Mouse (Mus musculus) midbrain, embryonic 11.5 days (tissue): Measurements from ENCODE around the gene Naa38. TPM values are rescaled to one million over a fixed set of nuclear protein-coding genes. Genes with fewer than 3 reads are reported as not detected.
"Not testable (repeated sequence)": the region's sequence is repeated elsewhere in the genome, so short reads cannot be mapped to it uniquely, and the experiment has no call there.

Source experiments
- ATAC-seq: fragments of 200-750 bp; cut with Nextera tagmentation; 2 replicates; pipeline ENCODE4 v1.8.0; 2017; ENCODE audit warnings: moderate TSS enrichment, moderate library complexity; ENCODE audit not compliant: low FRiP score
- DNase-seq: peaks from one replicate; pipeline ENCODE4 v3.0.0; 2015; ENCODE audit warnings: low spot score; ENCODE audit errors: missing footprints
- H3K27ac ChIP-seq: fragments of 300-500 bp; sonication (generic); 2 replicates; pipeline ENCODE4 v1.5.1; 2014; ENCODE audit warnings: low read depth, low read length
- H3K27me3 ChIP-seq: fragments of 300-500 bp; sonication (generic); 2 replicates; pipeline ENCODE4 v1.6.1; 2014; ENCODE audit warnings: mild to moderate bottlenecking, low read length, moderate library complexity, mixed read lengths; ENCODE audit not compliant: control insufficient read depth, insufficient read depth
- H3K36me3 ChIP-seq: fragments of 300-500 bp; sonication (generic); 2 replicates; pipeline ENCODE4 v1.6.1; 2014; ENCODE audit warnings: mild to moderate bottlenecking, low read length, moderate library complexity, mixed read lengths; ENCODE audit not compliant: control insufficient read depth, insufficient read depth
- H3K4me1 ChIP-seq: fragments of 300-500 bp; sonication (generic); 2 replicates; pipeline ENCODE4 v1.6.1; 2014; ENCODE audit warnings: low read length; ENCODE audit not compliant: control insufficient read depth, insufficient read depth
- H3K4me2 ChIP-seq: fragments of 300-500 bp; sonication (generic); 2 replicates; pipeline ENCODE4 v1.6.1; 2014; ENCODE audit warnings: mild to moderate bottlenecking, moderate library complexity
- H3K4me3 ChIP-seq: fragments of 300-500 bp; sonication (generic); 2 replicates; pipeline ENCODE4 v1.5.1; 2014; ENCODE audit warnings: low read depth, low read length
- H3K9ac ChIP-seq: fragments of 300-500 bp; sonication (generic); 2 replicates; pipeline ENCODE4 v1.6.1; 2014; ENCODE audit warnings: low read length
- H3K9me3 ChIP-seq: fragments of 300-500 bp; sonication (generic); 2 replicates; pipeline ENCODE4 v1.6.1; 2016; ENCODE audit warnings: low read length; ENCODE audit not compliant: control insufficient read depth
- WGBS: fragments of 180-500 bp; shearing (Covaris S2); extraction: QIAGEN DNeasy Blood & Tissue Kit; methylation state at CpG from one replicate; pipeline ENCODE4 v1.1.7; 2014; 5-methylcytosine and 5-hydroxymethylcytosine counted together
- polyA plus RNA-seq: library from polyadenylated mRNA; unstranded; fragments of >200 nt; fragmentation: Nextera tagmentation; extraction: Ambion mirVana; gene quantifications from 2 replicates; pipeline ENCODE4 v1.2.1, GENCODE M21; 2014

Naa38 gene
- polyA plus RNA-seq, 1 experiment from 2014 or later = 130 TPM

GRCm38 (mm10) chr11:69384979-69385378, 10.3 kb upstream of the Naa38 start:
- H3K27me3 ChIP-seq = no peaks in the 10 kb centered on the region
- H3K27ac ChIP-seq = no peak overlapping the region
- 81% methylated on average over 6 of the region's 6 CpGs for WGBS
- no peaks in the 10 kb centered on the region for H3K9me3 ChIP-seq
- DNase-seq (no peak), ATAC-seq (no peak)
- H3K4me1 ChIP-seq = no peaks in the 10 kb centered on the region
- H3K4me3 ChIP-seq = no peak overlapping the region
- H3K36me3 ChIP-seq = no peaks in the 10 kb centered on the region
- no peak overlapping the region for H3K4me2 ChIP-seq
- H3K9ac ChIP-seq = no peak overlapping the region

DNA sequence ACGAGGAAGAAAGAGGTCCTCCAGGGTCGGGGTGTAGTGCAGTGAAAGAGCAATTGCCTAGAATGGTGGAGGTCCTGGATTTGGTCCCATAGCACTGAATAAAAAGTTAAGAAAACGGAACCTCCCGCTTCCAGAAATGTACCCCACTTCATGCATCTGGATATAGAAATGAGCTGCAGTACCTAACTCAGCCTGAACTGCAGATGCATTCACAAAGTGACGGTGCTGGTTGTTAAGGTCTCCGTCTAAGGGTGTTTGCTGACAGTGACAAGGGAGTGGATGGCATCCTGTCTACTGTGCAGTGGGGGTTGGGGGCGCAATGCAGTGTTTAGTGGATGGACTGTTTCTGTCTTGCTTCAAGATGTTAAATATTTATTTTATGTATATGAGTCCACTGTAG, 8.5 kb upstream of the Naa38 start:
- Histone ChIP-seq H3K4me1 (no peaks in the 10 kb centered on the region; the same call in 1 of the 2 replicates), H3K4me2 (no peak overlapping the region), H3K27ac (no peak overlapping the region), H3K27me3 (no peaks in the 10 kb centered on the region), H3K9ac (no peak overlapping the region), H3K4me3 (no peak overlapping the region), H3K9me3 (no peaks in the 10 kb centered on the region), H3K36me3 (no peaks in the 10 kb centered on the region)
- WGBS = 84% methylated on average over 7 of the region's 7 CpGs
- DNase-seq = no peak
- ATAC-seq = no peak

DNA sequence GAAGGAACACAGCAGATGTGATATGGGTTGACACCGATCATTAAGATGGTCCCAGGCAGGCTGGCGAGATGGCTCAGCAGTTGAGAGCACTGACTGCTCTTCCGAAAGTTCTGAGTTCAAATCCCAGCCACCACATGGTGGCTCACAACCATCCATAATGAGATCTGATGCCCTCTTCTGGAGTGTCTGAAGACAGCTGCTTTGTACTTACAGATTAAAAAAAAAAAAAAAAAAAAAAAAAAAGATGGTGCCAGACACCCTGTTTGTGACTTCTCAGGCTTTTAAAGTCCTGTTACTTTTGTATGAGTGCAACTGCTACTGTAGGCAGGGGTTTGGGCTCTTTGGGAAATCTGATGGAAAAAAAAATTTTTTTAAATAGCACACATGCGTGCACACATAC, 6.6 kb upstream of the Naa38 start:
- WGBS = 95% methylated on average over 4 of the region's 4 CpGs
- no peaks in the 10 kb centered on the region for H3K36me3 ChIP-seq
- H3K4me2 ChIP-seq = no peak overlapping the region
- no peak overlapping the region for H3K9ac ChIP-seq
- H3K27me3 ChIP-seq = no peaks in the 10 kb centered on the region
- no peak for DNase-seq
- H3K4me3 ChIP-seq = no peak overlapping the region
- H3K4me1 ChIP-seq = no peaks in the 10 kb centered on the region; the same call in 1 of the 2 replicates
- H3K27ac ChIP-seq = no peak overlapping the region
- ATAC-seq = no peak
- H3K9me3 ChIP-seq = no peaks in the 10 kb centered on the region

- no peak for DNase-seq
- WGBS = 66% methylated on average over 14 of the region's 14 CpGs
- Histone ChIP-seq H3K9ac (no peak overlapping the region), H3K4me3 (no peak overlapping the region), H3K27ac (no peak overlapping the region), H3K36me3 (no peaks in the 10 kb centered on the region), H3K9me3 (no peaks in the 10 kb centered on the region), H3K4me1 (peaks cover 4% of the 10 kb centered on the region), H3K4me2 (no peak overlapping the region), H3K27me3 (no peaks in the 10 kb centered on the region)
- 0 out of 2 replicates have a peak, but pooled peaks have one; percentile 33 for ATAC-seq
Observed at GRCm38 (mm10) chr11:69389531-69390399, 5.5 kb upstream of the Naa38 start.

GRCm38 (mm10) chr11:69390400-69391034, 4.8 kb upstream of the Naa38 start:
- no peak overlapping the region for H3K4me3 ChIP-seq
- H3K4me1 ChIP-seq = peaks cover 4% of the 10 kb centered on the region
- H3K27ac ChIP-seq = no peak overlapping the region
- 58% methylated on average over 10 of the region's 10 CpGs for WGBS
- H3K4me2 ChIP-seq = no peak overlapping the region
- ATAC-seq (peak; percentile 47; the same call in 1 of the 2 replicates), DNase-seq (peak; percentile 93)
- no peaks in the 10 kb centered on the region for H3K36me3 ChIP-seq
- no peaks in the 10 kb centered on the region for H3K9me3 ChIP-seq
- H3K27me3 ChIP-seq = no peaks in the 10 kb centered on the region
- H3K9ac ChIP-seq = no peak overlapping the region

GRCm38 (mm10) chr11:69394591-69395167, 608 bp upstream of the Naa38 start:
- H3K4me3 ChIP-seq = peak overlapping the region; percentile 51
- peak; percentile 92 for DNase-seq
- H3K27me3 ChIP-seq, H3K9me3 ChIP-seq, H3K36me3 ChIP-seq, H3K27ac ChIP-seq, ATAC-seq: not testable (repeated sequence)
- H3K4me2 ChIP-seq = peak overlapping the region; percentile 57
- H3K4me1 ChIP-seq = peaks cover 36% of the 10 kb centered on the region
- 2% methylated on average over 31 of the region's 31 CpGs for WGBS
- H3K9ac ChIP-seq = peak overlapping the region; percentile 75

- peak; percentile 87 for ATAC-seq
- H3K9me3 ChIP-seq = no peaks in the 10 kb centered on the region
- H3K36me3 ChIP-seq = peaks cover 13% of the 10 kb centered on the region
Observed at GRCm38 (mm10) chr11:69395634-69396373, 517 bp downstream of the Naa38 start.

GRCm38 (mm10) chr11:69396772-69397171, 1.5 kb downstream of the Naa38 start:
- Histone ChIP-seq H3K4me3 (peak overlapping the region; percentile 51), H3K27me3 (peaks cover 13% of the 10 kb centered on the region), H3K4me2 (peak overlapping the region; percentile 82), H3K36me3 (peaks cover 21% of the 10 kb centered on the region), H3K27ac (no peak overlapping the region), H3K9me3 (no peaks in the 10 kb centered on the region), H3K4me1 (peaks cover 43% of the 10 kb centered on the region), H3K9ac (peak overlapping the region; percentile 75)
- no peak for ATAC-seq
- 23% methylated on average over 11 of the region's 11 CpGs for WGBS
- peak; percentile 92 for DNase-seq

More at GRCm38 (mm10) chr11:69395634-69396373, 517 bp downstream of the Naa38 start:
- Histone ChIP-seq H3K4me3 (peak overlapping the region; percentile 51), H3K27ac (peak overlapping the region; percentile 85), H3K27me3 (peaks cover 12% of the 10 kb centered on the region), H3K4me1 (peaks cover 43% of the 10 kb centered on the region), H3K4me2 (peak overlapping the region; percentile 82), H3K9ac (peak overlapping the region; percentile 75)
- peak; percentile 100 for DNase-seq
- 1% methylated on average over 42 of the region's 48 CpGs for WGBS
